Mouse (Mus musculus): ENCODE measurements around the gene Tmed1. TPM values are rescaled to one million over a fixed set of nuclear protein-coding genes. Genes with fewer than 3 reads are reported as not detected.
"Not testable (repeated sequence)": the region's sequence is repeated elsewhere in the genome, so short reads cannot be mapped to it uniquely, and the experiment has no call there.

The Tmed1 gene
- polyA plus RNA-seq, 1 experiment, result 47.7 TPM

GRCm38 (mm10) chr9:21553607-21554273 is 43.7 kb upstream of the Tmed1 start:
- 85% methylated on average over 6 of the region's 6 CpGs for WGBS
- no peak overlapping the region for H3K4me3 ChIP-seq (ENCODE audit: insufficient read depth, low read depth, low read length)

GRCm38 (mm10) chr9:21551049-21551448 is 41.0 kb upstream of the Tmed1 start:
- no peak for TF ChIP-seq CTCF (conservative IDR thresholded peaks at IDR 0.05; ENCODE audit: insufficient read depth, insufficient read length, low read depth, low read length)
- no peak for TF ChIP-seq POLR2A (IDR thresholded peaks at IDR 0.05; ENCODE audit: low read depth, low read length)
- H3K27ac ChIP-seq (ENCODE audit: insufficient read depth, low read depth, low read length), result no peak overlapping the region
- no peaks in the 10 kb centered on the region for H3K27me3 ChIP-seq (replicated peaks; ENCODE audit: control insufficient read depth, insufficient read depth, low read length)
- no peaks in the 10 kb centered on the region for H3K36me3 ChIP-seq (ENCODE audit: control insufficient read depth, insufficient read depth, low read length)
- H3K4me1 ChIP-seq (ENCODE audit: control insufficient read depth, insufficient read depth, low read length), result peaks cover 4% of the 10 kb centered on the region; the same call in 1 of the 2 replicates
- whole genome bisulfite sequencing, result 96% methylated on average over 2 of the region's 2 CpGs
- DNase-seq, result no peak
- H3K4me3 ChIP-seq (ENCODE audit: insufficient read depth, low read depth, low read length), result no peak overlapping the region

More at GRCm38 (mm10) chr9:21553607-21554273, 43.7 kb upstream of the Tmed1 start:
- Histone ChIP-seq H3K27me3 (replicated peaks; ENCODE audit: control insufficient read depth, insufficient read depth, low read length) (no peaks in the 10 kb centered on the region), H3K27ac (ENCODE audit: insufficient read depth, low read depth, low read length) (no peak overlapping the region), H3K36me3 (ENCODE audit: control insufficient read depth, insufficient read depth, low read length) (no peaks in the 10 kb centered on the region), H3K4me1 (ENCODE audit: control insufficient read depth, insufficient read depth, low read length) (peaks cover 6% of the 10 kb centered on the region)
- DNase-seq, result no peak
- TF ChIP-seq POLR2A (IDR thresholded peaks at IDR 0.05; ENCODE audit: low read depth, low read length) (no peak), CTCF (conservative IDR thresholded peaks at IDR 0.05; ENCODE audit: insufficient read depth, insufficient read length, low read depth, low read length) (no peak)

GRCm38 (mm10) chr9:21547075-21547941 is 37.3 kb upstream of the Tmed1 start:
- Histone ChIP-seq H3K27ac (ENCODE audit: insufficient read depth, low read depth, low read length) (peak overlapping the region; percentile 80), H3K36me3 (ENCODE audit: control insufficient read depth, insufficient read depth, low read length) (no peaks in the 10 kb centered on the region), H3K4me1 (ENCODE audit: control insufficient read depth, insufficient read depth, low read length) (peaks cover 7% of the 10 kb centered on the region; the same call in 1 of the 2 replicates), H3K4me3 (ENCODE audit: insufficient read depth, low read depth, low read length) (peak overlapping the region; percentile 92), H3K27me3 (replicated peaks; ENCODE audit: control insufficient read depth, insufficient read depth, low read length) (no peaks in the 10 kb centered on the region)
- 1% methylated on average over 66 of the region's 66 CpGs for WGBS
- TF ChIP-seq POLR2A (IDR thresholded peaks at IDR 0.05; ENCODE audit: low read depth, low read length) (no peak), CTCF (conservative IDR thresholded peaks at IDR 0.05; ENCODE audit: insufficient read depth, insufficient read length, low read depth, low read length) (no peak)
- DNase-seq, result peak; percentile 68

GRCm38 (mm10) chr9:21546789-21547074 is 36.7 kb upstream of the Tmed1 start, which contains the start of gene Carm1:
Gene Carm1, plus strand, starts transcription at chr9:21546894.
- TF ChIP-seq POLR2A (IDR thresholded peaks at IDR 0.05; ENCODE audit: low read depth, low read length) (no peak), CTCF (conservative IDR thresholded peaks at IDR 0.05; ENCODE audit: insufficient read depth, insufficient read length, low read depth, low read length) (no peak)
- Histone ChIP-seq H3K4me3 (ENCODE audit: insufficient read depth, low read depth, low read length) (peak within 1 kb of the TSS; percentile 92), H3K27ac (ENCODE audit: insufficient read depth, low read depth, low read length) (peak within 1 kb of the TSS; percentile 84), H3K27me3 (replicated peaks; ENCODE audit: control insufficient read depth, insufficient read depth, low read length) (no peaks in the 10 kb centered on the region), H3K4me1 (ENCODE audit: control insufficient read depth, insufficient read depth, low read length) (peaks cover 7% of the 10 kb centered on the region; the same call in 1 of the 2 replicates), H3K36me3 (ENCODE audit: control insufficient read depth, insufficient read depth, low read length) (no peaks in the 10 kb centered on the region)
- DNase-seq, result no peak
- WGBS, result 29% methylated on average over 52 of the region's 52 CpGs

GRCm38 (mm10) chr9:21545916-21546788 is 36.1 kb upstream of the Tmed1 start:
- WGBS, result under 1% methylated on average over 67 of the region's 67 CpGs
- no peaks in the 10 kb centered on the region for H3K36me3 ChIP-seq (ENCODE audit: control insufficient read depth, insufficient read depth, low read length)
- H3K27me3 ChIP-seq (replicated peaks; ENCODE audit: control insufficient read depth, insufficient read depth, low read length), result no peaks in the 10 kb centered on the region
- peak overlapping the region; percentile 84 for H3K27ac ChIP-seq (ENCODE audit: insufficient read depth, low read depth, low read length)
- H3K4me3 ChIP-seq (ENCODE audit: insufficient read depth, low read depth, low read length), result peak overlapping the region; percentile 81
- TF ChIP-seq POLR2A (IDR thresholded peaks at IDR 0.05; ENCODE audit: low read depth, low read length) (peak; percentile 27), CTCF (conservative IDR thresholded peaks at IDR 0.05; ENCODE audit: insufficient read depth, insufficient read length, low read depth, low read length) (peak; percentile 54)
- peak; percentile 100 for DNase-seq
- H3K4me1 ChIP-seq (ENCODE audit: control insufficient read depth, insufficient read depth, low read length), result peaks cover 7% of the 10 kb centered on the region; the same call in 1 of the 2 replicates

GRCm38 (mm10) chr9:21545351-21545915 is 35.4 kb upstream of the Tmed1 start:
- H3K27me3 ChIP-seq (replicated peaks; ENCODE audit: control insufficient read depth, insufficient read depth, low read length), result no peaks in the 10 kb centered on the region
- peaks cover 7% of the 10 kb centered on the region; the same call in 1 of the 2 replicates for H3K4me1 ChIP-seq (ENCODE audit: control insufficient read depth, insufficient read depth, low read length)
- H3K27ac ChIP-seq (ENCODE audit: insufficient read depth, low read depth, low read length), result peak overlapping the region; percentile 63
- no peaks in the 10 kb centered on the region for H3K36me3 ChIP-seq (ENCODE audit: control insufficient read depth, insufficient read depth, low read length)
- peak overlapping the region; percentile 81 for H3K4me3 ChIP-seq (ENCODE audit: insufficient read depth, low read depth, low read length)
- WGBS, result 14% methylated on average over 9 of the region's 9 CpGs
- no peak for DNase-seq
- peak; percentile 5 for TF ChIP-seq POLR2A (IDR thresholded peaks at IDR 0.05; ENCODE audit: low read depth, low read length)
- no peak for TF ChIP-seq CTCF (conservative IDR thresholded peaks at IDR 0.05; ENCODE audit: insufficient read depth, insufficient read length, low read depth, low read length)

GRCm38 (mm10) chr9:21542001-21542400 is 31.9 kb upstream of the Tmed1 start:
- not testable (repeated sequence) for H3K4me3 ChIP-seq (ENCODE audit: insufficient read depth, low read depth, low read length); DNase-seq; H3K36me3 ChIP-seq (ENCODE audit: control insufficient read depth, insufficient read depth, low read length); H3K4me1 ChIP-seq (ENCODE audit: control insufficient read depth, insufficient read depth, low read length); H3K27ac ChIP-seq (ENCODE audit: insufficient read depth, low read depth, low read length); H3K27me3 ChIP-seq (replicated peaks; ENCODE audit: control insufficient read depth, insufficient read depth, low read length)
- 91% methylated on average over 2 of the region's 2 CpGs for WGBS

Data from kidney, adult 2 months (tissue).